Mouse (Mus musculus) mesoderm, embryonic 11.5 days (tissue): ENCODE measurements at regions not wholly inside any gene's neighbourhood (a gene's known extent, or its start where the extent isn't known, plus 50 kb on each side); places are given as distances from the start of the nearest gene placed in this dataset.
"Not testable (repeated sequence)": the region's sequence is repeated elsewhere in the genome, so short reads cannot be mapped to it uniquely, and the experiment has no call there.

Source experiments
- DNase-seq: peaks from one replicate; pipeline ENCODE4 v3.0.0-alpha.2; 2012; ENCODE audit warnings: low read depth, low spot score

GRCm38 (mm10) chr4:67378632-67379031, 551.2 kb downstream of the Tlr4 start:
- DNase-seq: no peak

DNA sequence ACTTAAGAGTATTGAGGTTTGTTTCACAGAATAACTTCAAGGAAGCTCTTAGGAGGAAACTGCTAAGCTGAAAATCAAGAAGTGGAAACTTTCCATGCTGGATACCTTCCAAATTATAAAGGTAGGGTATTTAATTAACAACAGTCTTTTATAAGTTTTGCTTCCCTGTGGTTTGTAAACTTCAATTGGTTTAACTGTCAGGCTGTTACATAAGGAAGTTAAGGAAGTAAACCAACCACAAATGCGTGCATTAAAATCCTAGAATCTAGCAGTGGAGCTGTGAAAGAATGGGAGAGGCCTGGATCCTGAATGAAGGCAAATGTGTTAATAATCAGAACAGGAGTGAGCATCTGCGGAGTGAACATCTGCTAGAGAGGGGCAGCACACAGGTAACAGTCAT, 560.5 kb downstream of the Tlr4 start:
- no peak for DNase-seq

GRCm38 (mm10) chr4:67402977-67403376, 575.6 kb downstream of the Tlr4 start:
- no peak for DNase-seq

- DNase-seq: peak; percentile 19
These were observed 596.7 kb downstream of the Tlr4 start for GRCm38 (mm10) chr4:67424064-67424463.

- peak; percentile 0 for DNase-seq
These were observed 598.3 kb downstream of the Tlr4 start for GRCm38 (mm10) chr4:67425712-67426111.

- DNase-seq: no peak
These were observed 620.5 kb downstream of the Tlr4 start for GRCm38 (mm10) chr4:67447835-67448234.

DNA sequence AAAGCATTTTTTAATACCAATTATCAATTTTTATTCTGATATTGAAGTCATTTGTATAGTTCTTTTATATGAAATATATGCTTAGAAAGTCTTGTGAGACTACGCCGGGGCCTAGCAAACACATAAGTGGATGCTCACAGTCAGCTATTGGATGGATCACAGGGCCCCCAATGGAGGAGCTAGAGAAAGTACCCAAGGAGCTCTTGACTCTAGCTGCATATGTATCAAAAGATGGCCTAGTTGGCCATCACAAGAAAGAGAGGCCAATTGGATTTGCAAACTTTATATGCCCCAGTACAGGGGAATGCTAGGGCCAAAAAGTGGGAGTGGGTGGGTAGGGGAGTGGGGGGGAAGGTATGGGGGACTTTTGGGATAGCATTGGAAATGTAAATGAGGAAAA, 632.5 kb downstream of the Tlr4 start:
- not testable (repeated sequence) for DNase-seq

GRCm38 (mm10) chr4:67473034-67473433, 645.6 kb downstream of the Tlr4 start:
- no peak for DNase-seq

- DNase-seq: peak; percentile 60
These were observed 650.0 kb downstream of the Tlr4 start for GRCm38 (mm10) chr4:67477264-67477845.

GRCm38 (mm10) chr4:67478081-67478480, 650.7 kb downstream of the Tlr4 start:
- DNase-seq: no peak

DNA sequence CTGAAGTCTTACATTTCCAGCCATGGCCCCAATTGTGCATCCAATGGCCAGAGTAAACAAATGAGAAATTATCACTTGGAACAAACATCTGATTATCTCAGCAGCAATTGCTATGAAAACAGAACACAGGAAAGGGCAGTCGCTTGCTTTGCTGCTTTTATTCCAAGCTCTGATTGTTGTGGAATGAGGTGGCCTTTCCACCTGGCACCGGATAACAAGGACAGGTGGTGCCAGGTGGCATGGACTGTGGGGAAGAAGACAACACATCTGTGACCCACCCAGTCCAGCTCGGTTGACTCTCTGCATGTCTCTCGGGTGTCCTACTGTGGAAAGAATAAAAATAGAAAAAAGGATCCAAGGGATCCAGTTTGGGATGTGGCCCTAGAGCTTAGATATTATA, 694.9 kb downstream of the Tlr4 start:
- DNase-seq: no peak

GRCm38 (mm10) chr4:67523158-67523557, 695.8 kb downstream of the Tlr4 start:
- peak; percentile 30 for DNase-seq

- DNase-seq: no peak
These were observed 702.2 kb downstream of the Tlr4 start for GRCm38 (mm10) chr4:67529586-67529985.

- peak; percentile 23 for DNase-seq
These were observed 712.1 kb downstream of the Tlr4 start for GRCm38 (mm10) chr4:67539466-67539865.

DNA sequence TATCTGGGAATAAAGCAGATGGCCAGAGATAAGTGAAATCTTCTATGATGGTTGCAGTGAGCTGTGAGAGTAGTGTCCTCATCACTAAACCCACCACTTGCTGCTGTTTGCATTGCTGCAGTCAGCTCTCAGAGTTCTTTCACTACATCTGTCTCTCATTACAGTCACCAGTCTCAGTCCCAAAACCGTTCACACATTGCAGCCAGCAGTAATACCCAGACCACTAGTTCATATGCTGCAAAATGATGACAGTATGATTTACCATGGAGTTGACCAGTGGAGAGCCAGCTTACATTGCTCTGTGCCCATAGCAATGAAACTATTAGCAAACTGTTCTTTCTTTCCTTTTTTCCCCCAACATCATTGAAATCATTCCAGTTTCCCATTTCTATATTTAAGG, 718.6 kb downstream of the Tlr4 start:
- DNase-seq: peak; percentile 3

- no peak for DNase-seq
These were observed 720.6 kb downstream of the Tlr4 start for GRCm38 (mm10) chr4:67547957-67548356.

DNA sequence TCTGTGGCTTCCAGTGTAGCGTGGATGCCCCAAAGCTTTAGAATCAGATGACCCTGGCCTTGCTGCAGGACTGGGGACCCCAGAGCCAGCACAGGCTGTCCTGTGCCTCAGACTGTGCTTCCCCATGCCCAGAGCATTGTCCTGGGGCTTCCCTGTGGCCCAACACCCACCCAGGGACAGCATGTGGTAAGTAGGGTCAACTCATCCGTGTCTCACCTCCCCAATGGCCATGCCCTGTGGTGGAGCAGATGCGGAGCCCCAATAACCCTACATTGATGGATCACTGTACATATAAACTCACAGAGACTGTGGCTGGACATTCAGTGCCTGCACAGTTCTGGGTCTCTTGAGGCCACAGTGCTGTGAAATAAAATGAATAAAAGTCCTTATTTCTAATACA, 726.1 kb downstream of the Tlr4 start:
- DNase-seq: no peak

GRCm38 (mm10) chr4:67574816-67575215, 747.4 kb downstream of the Tlr4 start:
- DNase-seq: no peak

DNA sequence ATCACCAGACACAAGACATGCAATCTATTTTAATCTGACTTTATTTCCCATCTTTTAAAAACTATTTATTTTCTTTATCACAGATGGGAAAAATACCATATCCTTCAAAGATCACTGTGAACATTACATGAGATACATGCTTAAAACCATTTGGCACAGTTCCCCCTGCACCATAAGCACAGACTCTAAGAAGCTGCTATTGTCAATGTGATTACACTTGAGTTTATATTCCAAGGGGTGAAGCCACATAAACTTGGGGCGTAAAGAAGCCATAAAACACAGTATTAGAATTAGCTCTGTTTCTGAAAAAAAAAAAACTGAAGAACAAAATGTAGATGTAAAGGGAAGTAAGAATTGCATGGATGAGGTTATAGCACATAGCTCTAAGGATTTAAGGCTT, 762.1 kb downstream of the Tlr4 start:
- no peak for DNase-seq

GRCm38 (mm10) chr4:67589976-67590727, 762.8 kb downstream of the Tlr4 start:
- DNase-seq: no peak

DNA sequence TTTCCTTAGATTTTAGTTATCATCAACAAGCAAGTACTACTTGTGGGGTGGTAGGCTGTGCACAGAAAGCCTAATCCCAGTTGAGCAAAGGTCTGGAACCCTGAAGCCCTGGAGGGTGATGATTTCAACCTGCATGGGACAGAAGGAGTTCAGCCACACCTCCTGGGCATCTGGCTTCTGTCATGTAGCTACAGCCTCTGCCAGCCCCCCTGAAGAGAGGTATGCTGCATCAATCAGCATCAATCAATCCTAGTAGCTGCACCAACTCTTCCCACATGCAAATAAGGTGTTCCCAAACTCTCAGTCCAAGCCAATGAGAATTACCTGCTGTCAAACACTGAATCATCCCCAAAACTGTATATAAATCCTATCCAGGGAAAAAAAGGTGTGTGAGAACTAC, 779.8 kb downstream of the Tlr4 start:
- no peak for DNase-seq

DNA sequence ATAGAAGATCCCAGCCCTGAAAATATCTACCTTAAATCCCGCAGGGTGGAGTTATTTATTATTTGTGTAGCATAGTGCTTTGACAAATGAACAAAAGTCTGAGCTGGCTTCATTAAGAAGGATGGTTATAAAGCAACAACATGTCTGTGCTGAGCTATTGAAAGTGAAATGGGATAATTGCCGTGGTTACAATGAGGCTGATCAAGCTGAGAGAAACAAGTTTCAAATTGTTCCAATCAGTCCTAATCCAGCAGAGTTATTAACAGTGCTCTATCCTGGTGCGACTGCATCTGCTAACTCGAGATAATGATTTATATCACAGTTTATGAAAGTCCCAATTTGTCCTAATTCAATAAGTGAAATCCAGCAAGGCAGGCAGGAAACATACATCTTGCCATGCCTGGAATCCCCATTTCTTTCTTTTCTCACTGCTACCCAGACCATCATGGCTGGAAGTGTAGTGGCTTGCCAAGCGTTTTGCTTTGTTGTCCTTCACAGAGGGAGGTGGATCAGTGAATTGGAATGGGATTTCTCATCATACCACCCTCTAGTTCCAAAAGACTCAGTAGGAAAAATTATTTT, 787.2 kb downstream of the Tlr4 start:
- no peak for DNase-seq

DNA sequence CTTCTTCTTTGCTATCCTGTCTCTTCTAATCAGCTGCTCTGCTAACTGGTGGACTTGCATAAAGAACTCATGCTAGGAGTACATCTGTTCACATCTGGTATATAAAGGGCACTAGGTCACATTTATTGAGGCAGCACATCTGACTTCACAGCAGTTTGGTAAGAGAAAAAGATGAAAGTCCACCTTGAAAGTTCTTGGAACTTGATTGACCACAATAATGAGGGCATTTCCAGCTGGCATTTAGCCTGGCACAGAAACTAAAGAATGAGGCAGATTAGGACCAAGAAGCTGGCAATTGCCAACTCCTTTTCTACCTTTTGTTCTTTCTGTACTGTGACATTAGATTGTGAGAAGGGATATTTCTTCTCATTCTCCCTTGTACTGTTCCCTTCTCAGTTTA, 799.3 kb downstream of the Tlr4 start:
- no peak for DNase-seq
